Mouse (Mus musculus) neural tube, embryonic 11.5 days (tissue): ENCODE results near the gene Dock4. TPM values are rescaled to one million over a fixed set of nuclear protein-coding genes. Genes with fewer than 3 reads are reported as not detected.

Source experiments
- ATAC-seq: fragments of 200-750 bp; cut with Nextera tagmentation; 2 replicates; pipeline ENCODE4 v1.8.0; 2017; ENCODE audit warnings: moderate number of reproducible peaks, mild to moderate bottlenecking, moderate TSS enrichment, moderate library complexity; ENCODE audit not compliant: insufficient read depth, low FRiP score, low TSS enrichment
- DNase-seq: peaks from one replicate; pipeline ENCODE4 v3.0.0-alpha.2; 2015; ENCODE audit warnings: low spot score
- H3K27ac ChIP-seq: fragments of 300-500 bp; sonication (generic); 2 replicates; pipeline ENCODE4 v1.5.1; 2014; ENCODE audit warnings: low read depth, mild to moderate bottlenecking, low read length
- H3K27me3 ChIP-seq: fragments of 300-500 bp; sonication (generic); 2 replicates; pipeline ENCODE4 v1.6.1; 2014; ENCODE audit warnings: mild to moderate bottlenecking, low read length, mixed read lengths; ENCODE audit not compliant: control insufficient read depth, insufficient read depth
- H3K36me3 ChIP-seq: fragments of 300-500 bp; sonication (generic); 2 replicates; pipeline ENCODE4 v1.6.1; 2014; ENCODE audit warnings: mild to moderate bottlenecking, low read length, moderate library complexity, mixed read lengths; ENCODE audit not compliant: control insufficient read depth, insufficient read depth
- H3K4me1 ChIP-seq: fragments of 300-500 bp; sonication (generic); 2 replicates; pipeline ENCODE4 v1.6.1; 2014; ENCODE audit warnings: low read length, mixed read lengths; ENCODE audit not compliant: control insufficient read depth, insufficient read depth
- H3K4me2 ChIP-seq: fragments of 300-500 bp; sonication (generic); 2 replicates; pipeline ENCODE4 v1.6.1; 2014; ENCODE audit warnings: low read depth, mild to moderate bottlenecking, moderate library complexity
- H3K4me3 ChIP-seq: fragments of 300-500 bp; sonication (generic); 2 replicates; pipeline ENCODE4 v1.5.1; 2014; ENCODE audit warnings: low read depth, low read length
- H3K9ac ChIP-seq: fragments of 300-500 bp; sonication (generic); 2 replicates; pipeline ENCODE4 v1.6.1; 2014; ENCODE audit warnings: mild to moderate bottlenecking, low read length
- H3K9me3 ChIP-seq: fragments of 300-500 bp; sonication (generic); 2 replicates; pipeline ENCODE4 v1.6.1; 2016; ENCODE audit warnings: low read length; ENCODE audit not compliant: control insufficient read depth
- WGBS: fragments of 180-500 bp; shearing (Covaris S2); extraction: QIAGEN DNeasy Blood & Tissue Kit; methylation state at CpG from one replicate; pipeline ENCODE4 v1.1.7; 2014; 5-methylcytosine and 5-hydroxymethylcytosine counted together
- polyA plus RNA-seq: library from polyadenylated mRNA; unstranded; fragments of >200 nt; fragmentation: Nextera tagmentation; extraction: Ambion mirVana; gene quantifications from 2 replicates; pipeline ENCODE4 v1.2.1, GENCODE M21; 2014

The Dock4 gene
- polyA plus RNA-seq, 1 experiment from 2014 or later: 19.6 TPM

GRCm38 (mm10) chr12:40773091-40773490 lies 327.3 kb downstream of the Dock4 start:
- H3K4me1 ChIP-seq: no peaks in the 10 kb centered on the region
- H3K9ac ChIP-seq: no peak overlapping the region
- no peak overlapping the region for H3K4me2 ChIP-seq
- WGBS: 76% methylated on average over 1 of the region's 1 CpGs
- H3K27me3 ChIP-seq: no peaks in the 10 kb centered on the region
- DNase-seq: no peak
- no peak overlapping the region for H3K27ac ChIP-seq
- no peaks in the 10 kb centered on the region; the same call in 1 of the 2 replicates for H3K36me3 ChIP-seq
- ATAC-seq: no peak
- H3K4me3 ChIP-seq: no peak overlapping the region
- H3K9me3 ChIP-seq: no peaks in the 10 kb centered on the region

- no peak overlapping the region for H3K27ac ChIP-seq
- no peaks in the 10 kb centered on the region for H3K27me3 ChIP-seq
- no peaks in the 10 kb centered on the region for H3K36me3 ChIP-seq
- ATAC-seq (no peak), DNase-seq (no peak)
- H3K4me1 ChIP-seq: no peaks in the 10 kb centered on the region
- no peaks in the 10 kb centered on the region for H3K9me3 ChIP-seq
- H3K4me3 ChIP-seq: no peak overlapping the region
- WGBS: 87% methylated on average over 6 of the region's 6 CpGs
- H3K4me2 ChIP-seq: no peak overlapping the region
- no peak overlapping the region for H3K9ac ChIP-seq
These were observed 335.8 kb downstream of the Dock4 start for GRCm38 (mm10) chr12:40781554-40781953.

GRCm38 (mm10) chr12:40788621-40789111 lies 342.9 kb downstream of the Dock4 start:
- 9% methylated on average over 3 of the region's 3 CpGs for WGBS
- Histone ChIP-seq H3K9me3 (no peaks in the 10 kb centered on the region), H3K27ac (peak overlapping the region; percentile 31; the same call in 1 of the 2 replicates), H3K4me2 (no peak overlapping the region), H3K9ac (no peak overlapping the region), H3K4me3 (no peak overlapping the region), H3K4me1 (peaks cover 13% of the 10 kb centered on the region; the same call in 1 of the 2 replicates), H3K36me3 (no peaks in the 10 kb centered on the region), H3K27me3 (no peaks in the 10 kb centered on the region)
- no peak for DNase-seq
- ATAC-seq: no peak

- Histone ChIP-seq H3K27ac (no peak overlapping the region), H3K4me2 (no peak overlapping the region), H3K4me1 (peaks cover 13% of the 10 kb centered on the region; the same call in 1 of the 2 replicates), H3K36me3 (no peaks in the 10 kb centered on the region), H3K9ac (no peak overlapping the region), H3K9me3 (no peaks in the 10 kb centered on the region), H3K4me3 (no peak overlapping the region), H3K27me3 (no peaks in the 10 kb centered on the region)
- ATAC-seq (peak; percentile 54; the same call in 1 of the 2 replicates), DNase-seq (peak; percentile 44)
- whole genome bisulfite sequencing: 34% methylated on average over 10 of the region's 10 CpGs
These were observed 343.9 kb downstream of the Dock4 start for GRCm38 (mm10) chr12:40789379-40790361.

- no peaks in the 10 kb centered on the region for H3K9me3 ChIP-seq
- H3K9ac ChIP-seq: no peak overlapping the region
- no peaks in the 10 kb centered on the region for H3K27me3 ChIP-seq
- no peak overlapping the region for H3K4me2 ChIP-seq
- peaks cover 13% of the 10 kb centered on the region; the same call in 1 of the 2 replicates for H3K4me1 ChIP-seq
- no peak for ATAC-seq
- no peak for DNase-seq
- no peaks in the 10 kb centered on the region for H3K36me3 ChIP-seq
- 59% methylated on average over 5 of the region's 5 CpGs for WGBS
- no peak overlapping the region for H3K27ac ChIP-seq
- no peak overlapping the region for H3K4me3 ChIP-seq
These were observed 345.5 kb downstream of the Dock4 start for GRCm38 (mm10) chr12:40791221-40791620.

GRCm38 (mm10) chr12:40792184-40792650 lies 346.5 kb downstream of the Dock4 start:
- Histone ChIP-seq H3K4me3 (no peak overlapping the region), H3K36me3 (no peaks in the 10 kb centered on the region), H3K27me3 (no peaks in the 10 kb centered on the region), H3K9me3 (no peaks in the 10 kb centered on the region), H3K9ac (no peak overlapping the region), H3K4me2 (no peak overlapping the region), H3K4me1 (peaks cover 13% of the 10 kb centered on the region; the same call in 1 of the 2 replicates), H3K27ac (no peak overlapping the region)
- DNase-seq (no peak), ATAC-seq (0 out of 2 replicates have a peak, but pooled peaks have one; percentile 29)
- WGBS: 42% methylated on average over 10 of the region's 10 CpGs

GRCm38 (mm10) chr12:40794066-40794465 lies 348.3 kb downstream of the Dock4 start:
- no peaks in the 10 kb centered on the region for H3K27me3 ChIP-seq
- no peaks in the 10 kb centered on the region for H3K36me3 ChIP-seq
- DNase-seq (no peak), ATAC-seq (no peak)
- H3K9ac ChIP-seq: no peak overlapping the region
- H3K4me3 ChIP-seq: no peak overlapping the region
- H3K4me2 ChIP-seq: no peak overlapping the region
- no peaks in the 10 kb centered on the region for H3K9me3 ChIP-seq
- 75% methylated on average over 11 of the region's 11 CpGs for WGBS
- H3K27ac ChIP-seq: no peak overlapping the region
- H3K4me1 ChIP-seq: peaks cover 6% of the 10 kb centered on the region; the same call in 1 of the 2 replicates

- no peak for ATAC-seq
- no peak overlapping the region for H3K4me2 ChIP-seq
- no peak overlapping the region for H3K9ac ChIP-seq
- H3K27ac ChIP-seq: no peak overlapping the region
- no peak for DNase-seq
- no peak overlapping the region for H3K4me3 ChIP-seq
- WGBS: 74% methylated on average over 3 of the region's 3 CpGs
- peaks cover 6% of the 10 kb centered on the region; the same call in 1 of the 2 replicates for H3K4me1 ChIP-seq
- H3K36me3 ChIP-seq: no peaks in the 10 kb centered on the region
- no peaks in the 10 kb centered on the region for H3K9me3 ChIP-seq
- H3K27me3 ChIP-seq: no peaks in the 10 kb centered on the region
These were observed 349.0 kb downstream of the Dock4 start for GRCm38 (mm10) chr12:40794756-40795155.
